Mouse (Mus musculus) liver, embryonic 16.5 days (tissue): Measurements from ENCODE around the gene Oxsr1. TPM values are rescaled to one million over a fixed set of nuclear protein-coding genes. Genes with fewer than 3 reads are reported as not detected.
"Not testable (repeated sequence)": the region's sequence is repeated elsewhere in the genome, so short reads cannot be mapped to it uniquely, and the experiment has no call there.

Experiments used
- ATAC-seq: fragments of 200-750 bp; cut with Nextera tagmentation; 2 replicates; pipeline ENCODE4 v1.8.0; 2017; ENCODE audit warnings: low read depth, mild to moderate bottlenecking, moderate number of reproducible peaks, moderate library complexity
- H3K27ac ChIP-seq: fragments of 300-500 bp; sonication (generic); 2 replicates; pipeline ENCODE4 v1.5.1; 2014; ENCODE audit warnings: mild to moderate bottlenecking, low read length
- H3K27me3 ChIP-seq: fragments of 300-500 bp; sonication (generic); 2 replicates; pipeline ENCODE4 v1.6.1; 2014; ENCODE audit warnings: low read depth, low read length, mixed read lengths; ENCODE audit not compliant: control insufficient read depth, insufficient read depth
- H3K36me3 ChIP-seq: fragments of 300-500 bp; sonication (generic); 2 replicates; pipeline ENCODE4 v1.6.1; 2014; ENCODE audit warnings: mild to moderate bottlenecking; ENCODE audit not compliant: control insufficient read depth, insufficient read depth
- H3K4me1 ChIP-seq: fragments of 300-500 bp; sonication (generic); 2 replicates; pipeline ENCODE4 v1.6.1; 2014; ENCODE audit warnings: low read depth, low read length, mixed read lengths; ENCODE audit not compliant: control insufficient read depth
- H3K4me2 ChIP-seq: fragments of 300-500 bp; sonication (generic); 2 replicates; pipeline ENCODE4 v1.6.1; 2014; ENCODE audit warnings: low read depth, low read length, mixed read lengths
- H3K4me3 ChIP-seq: fragments of 300-500 bp; sonication (generic); 2 replicates; pipeline ENCODE4 v1.5.1; 2014; ENCODE audit warnings: low read depth, mild to moderate bottlenecking, low read length
- H3K9ac ChIP-seq: fragments of 300-500 bp; sonication (generic); 2 replicates; pipeline ENCODE4 v1.6.1; 2014; ENCODE audit warnings: low read depth, low read length
- H3K9me3 ChIP-seq: fragments of 300-500 bp; sonication (generic); replicated peaks from 2 replicates; pipeline ENCODE4 v1.6.1; 2016; ENCODE audit warnings: low read length; ENCODE audit not compliant: control insufficient read depth
- WGBS: fragments of 180-500 bp; shearing (Covaris S2); extraction: QIAGEN DNeasy Blood & Tissue Kit; methylation state at CpG from one replicate; pipeline ENCODE4 v1.1.7; 2014; ENCODE audit not compliant: insufficient replicate concordance; 5-methylcytosine and 5-hydroxymethylcytosine counted together
- polyA plus RNA-seq: library from polyadenylated mRNA; unstranded; fragments of >200 nt; fragmentation: Nextera tagmentation; extraction: Ambion mirVana; gene quantifications from 2 replicates; pipeline ENCODE4 v1.2.1, GENCODE M21; 2015

Gene Oxsr1
- polyA plus RNA-seq, 1 experiment from 2014 or later, result 4.1 TPM

GRCm38 (mm10) chr9:119268120-119268519, 54.1 kb downstream of the Oxsr1 start:
- H3K9ac ChIP-seq, result no peak overlapping the region
- H3K9me3 ChIP-seq, result no peaks in the 10 kb centered on the region
- no peak overlapping the region for H3K4me2 ChIP-seq
- no peak overlapping the region for H3K27ac ChIP-seq
- H3K27me3 ChIP-seq, result no peaks in the 10 kb centered on the region
- H3K4me1 ChIP-seq, result no peaks in the 10 kb centered on the region
- H3K36me3 ChIP-seq, result no peaks in the 10 kb centered on the region
- no peak for ATAC-seq
- H3K4me3 ChIP-seq, result no peak overlapping the region
- 89% methylated on average over 6 of the region's 6 CpGs for WGBS

DNA sequence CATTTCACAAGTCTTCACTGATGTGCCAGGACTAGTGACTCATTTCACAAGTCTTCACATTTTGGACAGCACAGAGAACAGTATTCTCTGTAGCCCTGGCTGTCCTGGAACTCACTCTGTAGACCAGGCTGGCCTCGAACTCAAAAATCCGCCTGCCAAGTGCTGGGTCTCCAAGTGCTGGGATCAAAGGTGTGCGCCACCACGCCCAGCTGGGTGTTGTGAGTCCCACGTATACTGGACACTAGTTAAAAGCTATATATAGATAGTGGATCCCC, 56.2 kb downstream of the Oxsr1 start:
- not testable (repeated sequence) for H3K27me3 ChIP-seq, H3K36me3 ChIP-seq, H3K27ac ChIP-seq, H3K9ac ChIP-seq, H3K4me1 ChIP-seq, H3K4me2 ChIP-seq, H3K4me3 ChIP-seq, ATAC-seq, H3K9me3 ChIP-seq
- WGBS, result 71% methylated on average over 5 of the region's 5 CpGs

DNA sequence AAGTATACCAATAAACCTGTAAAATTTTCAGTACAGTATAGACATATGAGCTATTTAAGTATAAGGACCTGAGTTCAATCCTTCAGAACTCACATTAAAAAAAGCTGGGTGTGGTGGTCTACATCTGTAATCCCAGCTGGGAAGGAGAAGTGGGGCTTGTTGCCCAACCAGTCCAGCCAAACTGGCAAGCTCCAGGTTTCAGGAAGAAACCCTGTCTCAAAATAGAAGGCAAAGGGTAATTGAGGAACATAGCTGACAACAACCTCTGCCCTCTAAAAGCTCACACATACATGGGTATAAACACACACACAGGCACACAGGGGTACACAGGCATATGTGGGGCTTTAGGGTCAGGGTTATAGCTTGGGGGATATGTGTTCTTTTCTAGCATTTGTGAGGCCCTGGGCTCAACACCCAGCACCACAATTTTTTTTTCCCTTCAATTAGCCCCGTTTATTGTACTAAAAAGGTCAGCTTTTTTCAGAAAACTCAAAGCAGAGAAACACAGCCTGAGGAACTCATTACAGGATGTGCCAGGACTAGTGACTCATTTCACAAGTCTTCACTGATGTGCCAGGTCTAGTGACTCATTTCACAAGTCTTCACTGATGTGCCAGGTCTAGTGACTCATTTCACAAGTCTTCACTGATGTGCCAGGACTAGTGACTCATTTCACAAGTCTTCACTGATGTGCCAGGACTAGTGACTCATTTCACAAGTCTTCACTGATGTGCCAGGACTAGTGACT, 56.7 kb downstream of the Oxsr1 start:
- not testable (repeated sequence) for H3K4me3 ChIP-seq, H3K36me3 ChIP-seq
- 76% methylated on average over 1 of the region's 1 CpGs for WGBS

GRCm38 (mm10) chr9:119263067-119263466, 59.2 kb downstream of the Oxsr1 start:
- H3K4me3 ChIP-seq, result no peak overlapping the region
- no peaks in the 10 kb centered on the region for H3K27me3 ChIP-seq
- H3K4me1 ChIP-seq, result no peaks in the 10 kb centered on the region
- ATAC-seq, result no peak
- 66% methylated on average over 4 of the region's 4 CpGs for WGBS
- H3K9ac ChIP-seq, result no peak overlapping the region
- H3K36me3 ChIP-seq, result no peaks in the 10 kb centered on the region
- no peak overlapping the region for H3K27ac ChIP-seq
- H3K4me2 ChIP-seq, result no peak overlapping the region
- no peaks in the 10 kb centered on the region for H3K9me3 ChIP-seq

More for the DNA sequence above, 56.7 kb downstream of the Oxsr1 start:
- H3K4me1 ChIP-seq, H3K27ac ChIP-seq, ATAC-seq, H3K9ac ChIP-seq, H3K9me3 ChIP-seq, H3K4me2 ChIP-seq, H3K27me3 ChIP-seq: not testable (repeated sequence)

DNA sequence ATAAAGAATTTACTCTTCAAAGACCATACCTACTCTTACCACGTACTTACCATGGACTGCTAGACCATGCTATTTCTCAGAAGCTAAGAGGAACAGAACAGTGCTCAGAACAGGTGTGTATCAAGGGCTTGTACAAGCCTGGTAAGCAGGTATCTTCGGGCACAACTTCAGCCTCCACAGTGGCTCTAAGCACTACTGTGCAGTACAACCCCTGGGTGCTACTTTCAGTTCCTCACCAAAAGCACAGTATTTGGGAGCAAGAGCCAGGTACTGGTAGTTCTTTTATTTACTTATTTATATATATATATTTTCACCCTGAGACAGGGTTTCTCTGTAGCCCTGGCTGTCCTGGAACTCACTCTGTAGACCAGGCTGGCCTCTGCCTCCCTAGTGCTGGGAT, 61.4 kb downstream of the Oxsr1 start:
- Histone ChIP-seq H3K9ac (no peak overlapping the region), H3K4me2 (no peak overlapping the region), H3K27me3 (no peaks in the 10 kb centered on the region), H3K4me1 (no peaks in the 10 kb centered on the region), H3K36me3 (no peaks in the 10 kb centered on the region), H3K9me3 (no peaks in the 10 kb centered on the region), H3K4me3 (no peak overlapping the region), H3K27ac (no peak overlapping the region)
- 86% methylated on average over 2 of the region's 2 CpGs for WGBS
- no peak for ATAC-seq

DNA sequence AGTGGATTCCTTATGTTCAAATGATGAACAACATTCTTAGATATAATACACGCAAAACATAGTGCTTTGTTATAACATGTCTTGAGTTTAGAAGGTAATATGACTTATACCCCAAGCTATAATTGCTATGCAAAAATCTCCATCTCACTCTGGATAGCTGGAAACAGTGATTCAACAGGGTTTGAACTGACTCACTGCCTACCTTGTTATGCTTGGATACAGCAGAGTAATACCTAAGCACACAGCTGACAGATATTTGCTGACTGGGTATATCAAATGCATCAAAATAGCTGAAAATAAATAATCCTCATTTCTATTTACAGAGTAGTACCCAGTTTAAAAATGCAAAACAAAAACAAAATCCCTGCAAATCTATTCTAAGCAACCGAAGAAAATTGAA, 63.4 kb downstream of the Oxsr1 start:
- ATAC-seq, result no peak
- Histone ChIP-seq H3K9me3 (no peaks in the 10 kb centered on the region), H3K4me2 (no peak overlapping the region), H3K9ac (no peak overlapping the region), H3K27me3 (no peaks in the 10 kb centered on the region), H3K4me1 (no peaks in the 10 kb centered on the region), H3K36me3 (peaks cover 6% of the 10 kb centered on the region), H3K27ac (no peak overlapping the region), H3K4me3 (no peak overlapping the region)
- WGBS, result 74% methylated on average over 2 of the region's 2 CpGs

DNA sequence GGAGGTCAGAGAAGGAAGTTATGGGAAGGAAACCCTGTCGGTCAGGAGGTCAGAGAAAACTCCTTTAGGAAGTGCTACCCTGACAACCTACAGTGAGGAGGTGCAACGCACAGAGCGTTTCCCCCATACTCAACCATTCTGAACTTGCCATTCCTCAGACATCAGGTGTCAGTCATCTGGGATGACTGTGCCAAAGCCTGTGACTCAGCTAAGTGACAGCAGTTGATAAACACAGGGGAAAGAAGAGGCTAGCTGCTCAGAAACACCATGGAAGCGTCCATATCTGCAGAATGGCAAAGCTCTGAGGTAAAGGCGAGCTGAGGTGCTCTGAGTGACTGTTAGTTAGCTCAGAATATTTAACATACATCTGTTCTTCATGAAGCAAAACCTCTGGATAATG, 64.1 kb downstream of the Oxsr1 start:
- Histone ChIP-seq H3K4me1 (no peaks in the 10 kb centered on the region), H3K4me2 (no peak overlapping the region), H3K27me3 (no peaks in the 10 kb centered on the region), H3K4me3 (no peak overlapping the region), H3K9ac (no peak overlapping the region), H3K27ac (no peak overlapping the region), H3K9me3 (no peaks in the 10 kb centered on the region), H3K36me3 (peaks cover 6% of the 10 kb centered on the region)
- no peak for ATAC-seq
- WGBS, result 69% methylated on average over 5 of the region's 5 CpGs

GRCm38 (mm10) chr9:119256161-119256560, 66.1 kb downstream of the Oxsr1 start:
- Histone ChIP-seq H3K4me1 (no peaks in the 10 kb centered on the region), H3K9ac (no peak overlapping the region), H3K36me3 (peaks cover 6% of the 10 kb centered on the region), H3K9me3 (no peaks in the 10 kb centered on the region), H3K4me2 (no peak overlapping the region), H3K27ac (no peak overlapping the region), H3K27me3 (no peaks in the 10 kb centered on the region), H3K4me3 (no peak overlapping the region)
- 85% methylated on average over 12 of the region's 12 CpGs for WGBS
- ATAC-seq, result no peak

DNA sequence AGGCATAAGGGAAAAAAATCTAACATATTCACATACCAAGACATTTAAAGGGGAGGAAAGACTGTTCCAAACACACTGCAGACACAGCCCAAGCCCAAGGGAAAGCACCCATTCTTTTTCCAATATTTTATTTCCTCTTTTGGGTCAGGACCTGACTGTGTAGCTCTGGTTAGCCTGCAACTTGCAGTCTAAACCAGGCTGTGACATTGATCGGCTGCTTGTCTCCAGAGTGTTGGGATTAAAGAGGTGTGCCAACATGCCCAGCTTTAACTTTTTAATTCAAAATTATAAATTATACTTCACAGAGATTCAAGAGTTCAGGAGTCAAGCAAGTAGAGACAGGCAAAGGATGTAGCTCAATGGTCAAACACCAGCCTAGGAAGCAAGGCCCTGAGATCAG, 67.1 kb downstream of the Oxsr1 start:
- no peak overlapping the region for H3K27ac ChIP-seq
- 90% methylated on average over 1 of the region's 1 CpGs for WGBS
- H3K27me3 ChIP-seq, result no peaks in the 10 kb centered on the region
- no peak overlapping the region for H3K9ac ChIP-seq
- no peak overlapping the region for H3K4me3 ChIP-seq
- H3K4me2 ChIP-seq, result no peak overlapping the region
- peaks cover 10% of the 10 kb centered on the region for H3K36me3 ChIP-seq
- no peaks in the 10 kb centered on the region for H3K9me3 ChIP-seq
- no peak for ATAC-seq
- no peaks in the 10 kb centered on the region for H3K4me1 ChIP-seq
